Mouse (Mus musculus) liver, embryonic 14.5 days (tissue): ENCODE measurements around the gene Dmrt2.

Source experiments
- CTCF ChIP-seq: IDR thresholded peaks from 2 replicates; pipeline ENCODE4 v1.5.1; 2016; ENCODE audit warnings: antibody characterized with exemption, low read depth, control low read depth
- EP300 ChIP-seq: IDR thresholded peaks from 2 replicates; pipeline ENCODE4 v1.6.1; 2016; ENCODE audit warnings: antibody characterized with exemption, low read depth

- no peak for TF ChIP-seq CTCF
- no peak for TF ChIP-seq EP300
Observed at GRCm38 (mm10) chr19:25641786-25642185, 30.4 kb upstream of the Dmrt2 start.
